Mouse (Mus musculus) olfactory bulb, adult 2 months (tissue): ENCODE results near the gene Gm26965.
"Not testable (repeated sequence)": the region's sequence is repeated elsewhere in the genome, so short reads cannot be mapped to it uniquely, and the experiment has no call there.

Experiments used
- CTCF ChIP-seq: fragments of 200-500 bp; IDR thresholded peaks from 2 replicates; pipeline ENCODE4 v1.5.1; 2012; ENCODE audit warnings: low read depth, mild to moderate bottlenecking, low read length, moderate library complexity; ENCODE audit not compliant: insufficient read depth
- POLR2A ChIP-seq: fragments of 200-500 bp; IDR thresholded peaks from 2 replicates; pipeline ENCODE4 v1.6.1; 2012; ENCODE audit warnings: mild to moderate bottlenecking, low read depth, low read length, moderate library complexity; ENCODE audit not compliant: insufficient read depth

- TF ChIP-seq POLR2A, CTCF: not testable (repeated sequence)
These were observed 62.3 kb downstream of the Gm26965 start for GRCm38 (mm10) chr13:67463506-67464185.
